Mouse (Mus musculus) C2C12 (cell line): ENCODE measurements around the gene Fancf. TPM values are rescaled to one million over a fixed set of nuclear protein-coding genes. Genes with fewer than 3 reads are reported as not detected.

ENCODE experiments used
- H3K27me3 ChIP-seq: one replicate; pipeline ENCODE4 v1.6.1; 2011; ENCODE audit not compliant: control insufficient read depth, insufficient read depth, insufficient read length
- H3K36me3 ChIP-seq: one replicate; pipeline ENCODE4 v1.6.1; 2011; ENCODE audit not compliant: control insufficient read depth, insufficient read depth
- H3K4me3 ChIP-seq: one replicate; pipeline ENCODE4 v1.5.1; 2011; ENCODE audit warnings: mild to moderate bottlenecking, control low read depth; ENCODE audit not compliant: poor library complexity, insufficient read depth, severe bottlenecking
- H3K79me2 ChIP-seq: one replicate; pipeline ENCODE4 v1.6.1; 2011; ENCODE audit not compliant: control insufficient read depth, insufficient read depth
- H3K79me3 ChIP-seq: one replicate; pipeline ENCODE4 v1.6.1; 2011; ENCODE audit warnings: low read depth, control low read depth
- H3ac ChIP-seq: one replicate; pipeline ENCODE3; 2011; ENCODE audit warnings: low read depth; ENCODE audit not compliant: control insufficient read depth, insufficient read length
- CEBPB ChIP-seq: IDR thresholded peaks from one replicate; pipeline ENCODE4 v1.6.1; 2011; ENCODE audit warnings: low read depth, mild to moderate bottlenecking, control low read depth, moderate library complexity
- FOSL1 ChIP-seq: IDR thresholded peaks from one replicate; pipeline ENCODE4 v1.8.0; 2011; ENCODE audit warnings: mild to moderate bottlenecking, low read length; ENCODE audit not compliant: poor library complexity, insufficient read depth, severe bottlenecking
- MAX ChIP-seq: IDR thresholded peaks from one replicate; pipeline ENCODE4 v1.6.1; 2011; ENCODE audit warnings: mild to moderate bottlenecking, control low read depth
- MYOD1 ChIP-seq: IDR thresholded peaks from one replicate; pipeline ENCODE4 v1.6.1; 2011; ENCODE audit warnings: low read depth; ENCODE audit not compliant: control insufficient read depth, insufficient read length
- USF1 ChIP-seq: IDR thresholded peaks from one replicate; pipeline ENCODE4 v1.6.1; 2011; ENCODE audit warnings: low read depth, mild to moderate bottlenecking, control low read depth, moderate library complexity
- polyA plus RNA-seq: library from polyadenylated mRNA; unstranded; fragments of >200 nt; fragmentation: generic; extraction: Trizol; gene quantifications from one replicate; pipeline ENCODE4 v1.2.1, GENCODE M21; 2012; ENCODE audit warnings: missing spikeins

The Fancf gene
- polyA plus RNA-seq, 1 experiment, result 14.2 TPM

DNA sequence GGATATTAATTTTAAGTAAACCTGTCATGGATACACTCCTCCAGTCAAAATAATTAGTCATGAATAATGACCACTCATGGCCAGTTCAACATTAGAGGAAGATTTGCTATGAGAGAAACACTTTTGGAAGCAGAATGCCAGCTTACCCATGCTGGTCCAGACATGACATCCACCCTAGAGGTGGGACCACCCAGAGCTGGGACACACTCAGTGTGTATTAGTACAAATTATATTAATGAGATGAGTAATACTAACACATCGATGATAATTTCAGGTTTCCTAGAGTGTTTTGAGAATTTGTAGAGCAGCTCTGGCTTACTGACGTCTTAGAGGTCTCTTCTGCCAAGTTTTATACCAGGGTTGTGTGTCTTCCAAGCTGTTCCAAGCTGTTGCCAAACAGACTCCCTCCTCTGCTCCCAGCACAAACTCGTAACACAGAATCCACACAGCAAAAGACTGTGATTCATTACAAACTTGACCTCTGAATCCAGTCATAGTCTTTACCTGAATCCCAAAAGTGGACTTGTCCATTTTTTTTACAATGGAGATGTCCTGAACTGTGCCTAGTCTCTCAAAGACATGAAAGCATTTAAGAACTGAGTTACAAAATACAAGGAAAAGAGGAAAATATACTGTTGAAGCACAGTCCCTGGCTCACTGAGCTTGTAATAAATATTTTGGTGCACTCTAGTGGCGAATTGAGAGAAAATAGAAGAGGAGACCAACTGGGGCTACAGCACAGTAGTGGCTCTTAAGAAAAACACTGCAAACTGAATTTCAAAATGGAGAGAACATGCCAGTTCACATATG, 46.4 kb downstream of the Fancf start:
- Histone ChIP-seq H3K36me3 (no peaks in the 10 kb centered on the region), H3K27me3 (no peaks in the 10 kb centered on the region), H3K4me3 (no peak overlapping the region), H3K79me2 (no peaks in the 10 kb centered on the region), H3K79me3 (no peaks in the 10 kb centered on the region), H3ac (no peak overlapping the region)
- TF ChIP-seq USF1 (no peak), MYOD1 (no peak), FOSL1 (no peak), CEBPB (no peak), MAX (no peak)

Other genes starting within 250 kb of the Fancf start
- gene Slc17a6, start 240.3 kb downstream of the Fancf start, polyA plus RNA-seq, result 0.05 TPM
- gene Gas2, start 252 bp downstream of the Fancf start, polyA plus RNA-seq, result 14.0 TPM
- 1.2 TPM for gene Svip, start 143.8 kb upstream of the Fancf start, polyA plus RNA-seq
- gene 1700015G11Rik, start 153.5 kb upstream of the Fancf start, polyA plus RNA-seq, result not detected